Mouse (Mus musculus) midbrain, embryonic 11.5 days (tissue): ENCODE results near the gene Zfp53. TPM values are rescaled to one million over a fixed set of nuclear protein-coding genes. Genes with fewer than 3 reads are reported as not detected.

ENCODE experiments used
- ATAC-seq: fragments of 200-750 bp; cut with Nextera tagmentation; 2 replicates; pipeline ENCODE4 v1.8.0; 2017; ENCODE audit warnings: moderate TSS enrichment, moderate library complexity; ENCODE audit not compliant: low FRiP score
- DNase-seq: peaks from one replicate; pipeline ENCODE4 v3.0.0; 2015; ENCODE audit warnings: low spot score; ENCODE audit errors: missing footprints
- H3K27ac ChIP-seq: fragments of 300-500 bp; sonication (generic); 2 replicates; pipeline ENCODE4 v1.5.1; 2014; ENCODE audit warnings: low read depth, low read length
- H3K27me3 ChIP-seq: fragments of 300-500 bp; sonication (generic); 2 replicates; pipeline ENCODE4 v1.6.1; 2014; ENCODE audit warnings: mild to moderate bottlenecking, low read length, moderate library complexity, mixed read lengths; ENCODE audit not compliant: control insufficient read depth, insufficient read depth
- H3K36me3 ChIP-seq: fragments of 300-500 bp; sonication (generic); 2 replicates; pipeline ENCODE4 v1.6.1; 2014; ENCODE audit warnings: mild to moderate bottlenecking, low read length, moderate library complexity, mixed read lengths; ENCODE audit not compliant: control insufficient read depth, insufficient read depth
- H3K4me1 ChIP-seq: fragments of 300-500 bp; sonication (generic); 2 replicates; pipeline ENCODE4 v1.6.1; 2014; ENCODE audit warnings: low read length; ENCODE audit not compliant: control insufficient read depth, insufficient read depth
- H3K4me2 ChIP-seq: fragments of 300-500 bp; sonication (generic); 2 replicates; pipeline ENCODE4 v1.6.1; 2014; ENCODE audit warnings: mild to moderate bottlenecking, moderate library complexity
- H3K4me3 ChIP-seq: fragments of 300-500 bp; sonication (generic); 2 replicates; pipeline ENCODE4 v1.5.1; 2014; ENCODE audit warnings: low read depth, low read length
- H3K9ac ChIP-seq: fragments of 300-500 bp; sonication (generic); 2 replicates; pipeline ENCODE4 v1.6.1; 2014; ENCODE audit warnings: low read length
- H3K9me3 ChIP-seq: fragments of 300-500 bp; sonication (generic); 2 replicates; pipeline ENCODE4 v1.6.1; 2016; ENCODE audit warnings: low read length; ENCODE audit not compliant: control insufficient read depth
- WGBS: fragments of 180-500 bp; shearing (Covaris S2); extraction: QIAGEN DNeasy Blood & Tissue Kit; methylation state at CpG from one replicate; pipeline ENCODE4 v1.1.7; 2014; 5-methylcytosine and 5-hydroxymethylcytosine counted together
- polyA plus RNA-seq: library from polyadenylated mRNA; unstranded; fragments of >200 nt; fragmentation: Nextera tagmentation; extraction: Ambion mirVana; gene quantifications from 2 replicates; pipeline ENCODE4 v1.2.1, GENCODE M21; 2014

Zfp53 gene
- polyA plus RNA-seq, 1 experiment from 2014 or later = 10.9 TPM

- ATAC-seq (peak; percentile 93), DNase-seq (peak; percentile 97)
- no peaks in the 10 kb centered on the region for H3K36me3 ChIP-seq
- 1% methylated on average over 37 of the region's 37 CpGs for WGBS
- H3K9me3 ChIP-seq = no peaks in the 10 kb centered on the region
- no peaks in the 10 kb centered on the region for H3K27me3 ChIP-seq
- H3K4me1 ChIP-seq = peaks cover 3% of the 10 kb centered on the region
- H3K4me3 ChIP-seq = peak overlapping the region; percentile 56
- peak overlapping the region; percentile 61 for H3K27ac ChIP-seq
- H3K4me2 ChIP-seq = peak overlapping the region; percentile 76
- H3K9ac ChIP-seq = peak overlapping the region; percentile 77
Observed at GRCm38 (mm10) chr17:21516201-21517129, 27.7 kb downstream of the Zfp53 start.

GRCm38 (mm10) chr17:21517130-21517671, 28.4 kb downstream of the Zfp53 start:
- Histone ChIP-seq H3K9me3 (no peaks in the 10 kb centered on the region), H3K36me3 (no peaks in the 10 kb centered on the region), H3K9ac (peak overlapping the region; percentile 77), H3K4me1 (peaks cover 3% of the 10 kb centered on the region), H3K27me3 (no peaks in the 10 kb centered on the region), H3K27ac (no peak overlapping the region), H3K4me2 (peak overlapping the region; percentile 76), H3K4me3 (peak overlapping the region; percentile 56)
- 43% methylated on average over 4 of the region's 4 CpGs for WGBS
- peak; percentile 39; the same call in 1 of the 2 replicates for ATAC-seq
- DNase-seq = no peak

GRCm38 (mm10) chr17:21526270-21526669, 37.5 kb downstream of the Zfp53 start:
- H3K27me3 ChIP-seq = no peaks in the 10 kb centered on the region
- no peaks in the 10 kb centered on the region for H3K36me3 ChIP-seq
- H3K4me3 ChIP-seq = no peak overlapping the region
- no peaks in the 10 kb centered on the region for H3K4me1 ChIP-seq
- H3K9me3 ChIP-seq = no peaks in the 10 kb centered on the region
- no peak overlapping the region for H3K9ac ChIP-seq
- no peak overlapping the region for H3K4me2 ChIP-seq
- DNase-seq (no peak), ATAC-seq (no peak)
- no peak overlapping the region for H3K27ac ChIP-seq

- H3K4me1 ChIP-seq = peaks cover 5% of the 10 kb centered on the region; the same call in 1 of the 2 replicates
- no peaks in the 10 kb centered on the region for H3K36me3 ChIP-seq
- no peak overlapping the region for H3K9ac ChIP-seq
- H3K9me3 ChIP-seq = no peaks in the 10 kb centered on the region
- H3K27ac ChIP-seq = no peak overlapping the region
- DNase-seq (no peak), ATAC-seq (no peak)
- no peak overlapping the region for H3K4me3 ChIP-seq
- H3K27me3 ChIP-seq = no peaks in the 10 kb centered on the region
- no peak overlapping the region for H3K4me2 ChIP-seq
- 63% methylated on average over 5 of the region's 5 CpGs for WGBS
Observed at GRCm38 (mm10) chr17:21530645-21531330, 42.0 kb downstream of the Zfp53 start.

- H3K9me3 ChIP-seq = no peaks in the 10 kb centered on the region
- H3K4me3 ChIP-seq = peak overlapping the region; percentile 58
- peaks cover 5% of the 10 kb centered on the region; the same call in 1 of the 2 replicates for H3K4me1 ChIP-seq
- H3K27ac ChIP-seq = no peak overlapping the region
- 81% methylated on average over 5 of the region's 5 CpGs for WGBS
- DNase-seq (no peak), ATAC-seq (0 out of 2 replicates have a peak, but pooled peaks have one; percentile 0)
- no peaks in the 10 kb centered on the region for H3K27me3 ChIP-seq
- H3K4me2 ChIP-seq = peak overlapping the region; percentile 81
- no peaks in the 10 kb centered on the region for H3K36me3 ChIP-seq
- peak overlapping the region; percentile 95 for H3K9ac ChIP-seq
Observed at GRCm38 (mm10) chr17:21531621-21532020, 42.8 kb downstream of the Zfp53 start.

GRCm38 (mm10) chr17:21532101-21532951, 43.5 kb downstream of the Zfp53 start:
- Histone ChIP-seq H3K4me3 (peak overlapping the region; percentile 58), H3K4me1 (peaks cover 5% of the 10 kb centered on the region; the same call in 1 of the 2 replicates), H3K4me2 (peak overlapping the region; percentile 81), H3K27me3 (no peaks in the 10 kb centered on the region), H3K9me3 (no peaks in the 10 kb centered on the region), H3K27ac (peak overlapping the region; percentile 66), H3K9ac (peak overlapping the region; percentile 95), H3K36me3 (no peaks in the 10 kb centered on the region)
- DNase-seq (peak; percentile 97), ATAC-seq (peak; percentile 80)
- WGBS = 1% methylated on average over 54 of the region's 54 CpGs

GRCm38 (mm10) chr17:21533961-21534360, 45.2 kb downstream of the Zfp53 start:
- Histone ChIP-seq H3K9me3 (no peaks in the 10 kb centered on the region), H3K4me1 (peaks cover 5% of the 10 kb centered on the region; the same call in 1 of the 2 replicates), H3K27ac (no peak overlapping the region), H3K4me3 (no peak overlapping the region), H3K36me3 (no peaks in the 10 kb centered on the region), H3K27me3 (no peaks in the 10 kb centered on the region), H3K9ac (no peak overlapping the region), H3K4me2 (no peak overlapping the region)
- DNase-seq = no peak
- ATAC-seq = no peak
- 91% methylated on average over 1 of the region's 1 CpGs for WGBS

- H3K4me2 ChIP-seq = no peak overlapping the region
Observed at GRCm38 (mm10) chr17:21534460-21535095, 45.8 kb downstream of the Zfp53 start.

More at GRCm38 (mm10) chr17:21534460-21535095, 45.8 kb downstream of the Zfp53 start:
- Histone ChIP-seq H3K4me1 (peaks cover 5% of the 10 kb centered on the region; the same call in 1 of the 2 replicates), H3K27me3 (no peaks in the 10 kb centered on the region), H3K36me3 (no peaks in the 10 kb centered on the region), H3K9me3 (no peaks in the 10 kb centered on the region), H3K27ac (no peak overlapping the region), H3K9ac (no peak overlapping the region), H3K4me3 (no peak overlapping the region)
- DNase-seq = peak; percentile 89
- ATAC-seq = peak; percentile 31
- 27% methylated on average over 4 of the region's 4 CpGs for WGBS
